Mouse (Mus musculus): Measurements from ENCODE around the gene Smim4. TPM values are rescaled to one million over a fixed set of nuclear protein-coding genes. Genes with fewer than 3 reads are reported as not detected.

Gene Smim4
- polyA plus RNA-seq, 1 experiment = 91.1 TPM

GRCm38 (mm10) chr14:31133023-31133665 is 4.4 kb upstream of the Smim4 start:
- WGBS = 89% methylated on average over 11 of the region's 11 CpGs
- no peak for TF ChIP-seq CTCF (IDR thresholded peaks at IDR 0.05; ENCODE audit: borderline replicate concordance, control insufficient read depth, extremely low read depth, insufficient read depth, low read length, poor library complexity)
- TF ChIP-seq POLR2A (IDR thresholded peaks at IDR 0.05; ENCODE audit: control insufficient read depth, extremely low read depth, insufficient read depth, low read length, poor library complexity) = no peak
- Histone ChIP-seq H3K4me1 (replicated peaks; ENCODE audit: control insufficient read depth, insufficient read depth, low read length) (peaks cover 7% of the 10 kb centered on the region), H3K36me3 (ENCODE audit: control insufficient read depth, insufficient read depth, low read length) (no peaks in the 10 kb centered on the region; the same call in 1 of the 2 replicates), H3K4me3 (ENCODE audit: control insufficient read depth, insufficient read depth, low read length) (no peak overlapping the region), H3K27ac (ENCODE audit: control insufficient read depth, insufficient read depth, low read length) (no peak overlapping the region), H3K27me3 (ENCODE audit: control insufficient read depth, insufficient read depth, low read length) (no peaks in the 10 kb centered on the region)
- DNase-seq = no peak

GRCm38 (mm10) chr14:31132491-31132975 is 3.8 kb upstream of the Smim4 start:
- DNase-seq = no peak
- Histone ChIP-seq H3K27ac (ENCODE audit: control insufficient read depth, insufficient read depth, low read length) (no peak overlapping the region), H3K4me3 (ENCODE audit: control insufficient read depth, insufficient read depth, low read length) (no peak overlapping the region), H3K4me1 (replicated peaks; ENCODE audit: control insufficient read depth, insufficient read depth, low read length) (peaks cover 7% of the 10 kb centered on the region), H3K36me3 (ENCODE audit: control insufficient read depth, insufficient read depth, low read length) (no peaks in the 10 kb centered on the region; the same call in 1 of the 2 replicates), H3K27me3 (ENCODE audit: control insufficient read depth, insufficient read depth, low read length) (no peaks in the 10 kb centered on the region)
- WGBS = 98% methylated on average over 7 of the region's 7 CpGs
- TF ChIP-seq POLR2A (IDR thresholded peaks at IDR 0.05; ENCODE audit: control insufficient read depth, extremely low read depth, insufficient read depth, low read length, poor library complexity) (no peak), CTCF (IDR thresholded peaks at IDR 0.05; ENCODE audit: borderline replicate concordance, control insufficient read depth, extremely low read depth, insufficient read depth, low read length, poor library complexity) (no peak)

DNA sequence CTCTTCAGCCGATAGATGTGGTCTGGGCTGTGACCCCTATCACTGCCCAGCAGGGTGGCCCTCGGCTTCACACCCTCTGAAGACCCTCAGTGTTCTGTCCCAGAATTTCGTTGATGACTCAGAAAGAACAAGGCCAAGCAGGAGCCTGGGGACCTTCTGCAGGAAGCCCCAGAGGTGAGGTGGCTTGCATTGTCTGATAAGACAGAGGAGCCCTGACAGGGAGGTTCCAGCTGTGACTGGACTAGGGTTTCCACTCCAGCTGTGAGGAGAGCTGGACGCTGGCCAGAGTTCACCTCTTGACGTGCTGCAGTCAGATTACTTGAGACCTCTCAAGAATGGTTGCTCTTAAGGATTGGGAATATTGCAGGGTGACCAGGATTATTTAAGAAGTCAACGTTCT is 3.3 kb upstream of the Smim4 start:
- Histone ChIP-seq H3K36me3 (ENCODE audit: control insufficient read depth, insufficient read depth, low read length) (no peaks in the 10 kb centered on the region; the same call in 1 of the 2 replicates), H3K27me3 (ENCODE audit: control insufficient read depth, insufficient read depth, low read length) (no peaks in the 10 kb centered on the region), H3K4me3 (ENCODE audit: control insufficient read depth, insufficient read depth, low read length) (no peak overlapping the region), H3K27ac (ENCODE audit: control insufficient read depth, insufficient read depth, low read length) (no peak overlapping the region), H3K4me1 (replicated peaks; ENCODE audit: control insufficient read depth, insufficient read depth, low read length) (peaks cover 7% of the 10 kb centered on the region)
- 68% methylated on average over 6 of the region's 6 CpGs for WGBS
- no peak for TF ChIP-seq POLR2A (IDR thresholded peaks at IDR 0.05; ENCODE audit: control insufficient read depth, extremely low read depth, insufficient read depth, low read length, poor library complexity)
- no peak for TF ChIP-seq CTCF (IDR thresholded peaks at IDR 0.05; ENCODE audit: borderline replicate concordance, control insufficient read depth, extremely low read depth, insufficient read depth, low read length, poor library complexity)
- no peak for DNase-seq

- DNase-seq = peak; percentile 40
- no peak overlapping the region for H3K27ac ChIP-seq (ENCODE audit: control insufficient read depth, insufficient read depth, low read length)
Measured at GRCm38 (mm10) chr14:31131272-31131821, 2.6 kb upstream of the Smim4 start.

DNA sequence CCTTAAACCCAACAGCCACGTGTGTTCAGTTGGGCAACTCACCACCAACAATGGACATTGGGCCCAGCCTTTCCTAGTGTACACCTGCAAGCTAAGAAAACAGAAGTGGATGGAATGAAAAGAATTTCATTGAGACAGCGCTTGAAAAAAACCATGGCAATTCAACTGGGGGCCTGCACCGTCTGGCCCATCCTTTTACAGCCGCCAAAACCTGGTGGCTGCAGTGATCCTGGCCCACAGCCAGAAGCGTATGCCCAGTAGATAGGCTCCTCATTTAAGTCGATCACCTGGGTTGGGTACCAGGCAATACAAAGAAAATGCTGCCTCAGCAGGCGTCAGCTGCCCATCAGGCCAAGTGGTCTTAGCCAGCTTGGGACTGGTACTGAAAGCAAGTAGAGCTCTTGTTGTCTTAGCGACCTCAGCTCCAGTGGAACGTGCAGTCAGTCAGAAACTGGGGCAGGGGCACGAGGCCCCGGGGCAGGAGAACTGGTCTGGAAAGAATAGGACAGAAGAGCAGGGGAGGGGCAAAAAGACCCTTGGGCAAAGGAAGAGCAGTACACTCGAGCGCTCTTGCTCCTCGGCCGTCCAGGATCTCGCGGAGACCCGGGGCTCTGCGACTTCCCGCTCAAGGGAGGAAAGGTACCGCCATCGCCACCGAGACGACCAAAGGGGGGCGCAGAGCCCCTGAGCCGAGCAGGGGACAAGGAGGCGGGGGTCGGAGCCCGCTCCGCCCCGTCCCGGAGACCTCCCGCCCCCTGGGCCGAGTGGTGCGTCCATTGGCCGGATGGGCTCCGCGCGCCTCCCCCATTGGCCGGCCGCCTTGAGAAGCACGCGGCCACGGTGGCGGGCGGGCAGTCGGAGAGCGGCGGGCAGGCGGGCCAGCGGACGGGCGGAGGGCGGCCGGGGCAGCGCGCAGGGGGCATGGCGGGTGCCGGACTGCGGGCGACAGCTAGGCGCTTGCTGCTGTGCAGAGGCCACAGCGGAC is 1.8 kb upstream of the Smim4 start, which contains the start of gene Nt5dc2:
Gene Nt5dc2 (plus strand): TSS at position 818 of the 985 bp plus-strand sequence.
- Histone ChIP-seq H3K4me1 (replicated peaks; ENCODE audit: control insufficient read depth, insufficient read depth, low read length) (peaks cover 10% of the 10 kb centered on the region), H3K27ac (ENCODE audit: control insufficient read depth, insufficient read depth, low read length) (peak within 1 kb of the TSS; percentile 4; the same call in 1 of the 2 replicates), H3K27me3 (ENCODE audit: control insufficient read depth, insufficient read depth, low read length) (no peaks in the 10 kb centered on the region), H3K4me3 (ENCODE audit: control insufficient read depth, insufficient read depth, low read length) (peak within 1 kb of the TSS; percentile 52), H3K36me3 (ENCODE audit: control insufficient read depth, insufficient read depth, low read length) (no peaks in the 10 kb centered on the region; the same call in 1 of the 2 replicates)
- DNase-seq = peak; percentile 90
- WGBS = 11% methylated on average over 60 of the region's 63 CpGs
- TF ChIP-seq POLR2A (IDR thresholded peaks at IDR 0.05; ENCODE audit: control insufficient read depth, extremely low read depth, insufficient read depth, low read length, poor library complexity) (peak; percentile 54; the same call in 1 of the 2 replicates), CTCF (IDR thresholded peaks at IDR 0.05; ENCODE audit: borderline replicate concordance, control insufficient read depth, extremely low read depth, insufficient read depth, low read length, poor library complexity) (0 out of 2 replicates have a peak, but pooled peaks have one; percentile 13)

More at GRCm38 (mm10) chr14:31131272-31131821, 2.6 kb upstream of the Smim4 start:
- Histone ChIP-seq H3K36me3 (ENCODE audit: control insufficient read depth, insufficient read depth, low read length) (no peaks in the 10 kb centered on the region; the same call in 1 of the 2 replicates), H3K27me3 (ENCODE audit: control insufficient read depth, insufficient read depth, low read length) (no peaks in the 10 kb centered on the region), H3K4me3 (ENCODE audit: control insufficient read depth, insufficient read depth, low read length) (peak overlapping the region; percentile 52), H3K4me1 (replicated peaks; ENCODE audit: control insufficient read depth, insufficient read depth, low read length) (peaks cover 10% of the 10 kb centered on the region)
- TF ChIP-seq POLR2A (IDR thresholded peaks at IDR 0.05; ENCODE audit: control insufficient read depth, extremely low read depth, insufficient read depth, low read length, poor library complexity) = no peak
- TF ChIP-seq CTCF (IDR thresholded peaks at IDR 0.05; ENCODE audit: borderline replicate concordance, control insufficient read depth, extremely low read depth, insufficient read depth, low read length, poor library complexity) = no peak
- 4% methylated on average over 32 of the region's 43 CpGs for WGBS

All from thymus, adult 2 months (tissue).